Mouse (Mus musculus) C2C12 (cell line): ENCODE results near the gene Olfr711. TPM values are rescaled to one million over a fixed set of nuclear protein-coding genes. Genes with fewer than 3 reads are reported as not detected.
"Not testable (repeated sequence)": the region's sequence is repeated elsewhere in the genome, so short reads cannot be mapped to it uniquely, and the experiment has no call there.

Experiments
- H3K27me3 ChIP-seq: one replicate; pipeline ENCODE4 v1.6.1; 2011; ENCODE audit not compliant: control insufficient read depth, insufficient read depth, insufficient read length
- H3K36me3 ChIP-seq: one replicate; pipeline ENCODE4 v1.6.1; 2011; ENCODE audit not compliant: control insufficient read depth, insufficient read depth
- H3K4me3 ChIP-seq: one replicate; pipeline ENCODE4 v1.5.1; 2011; ENCODE audit warnings: mild to moderate bottlenecking, control low read depth; ENCODE audit not compliant: poor library complexity, insufficient read depth, severe bottlenecking
- H3K79me2 ChIP-seq: one replicate; pipeline ENCODE4 v1.6.1; 2011; ENCODE audit not compliant: control insufficient read depth, insufficient read depth
- H3K79me3 ChIP-seq: one replicate; pipeline ENCODE4 v1.6.1; 2011; ENCODE audit warnings: low read depth, control low read depth
- H3ac ChIP-seq: one replicate; pipeline ENCODE3; 2011; ENCODE audit warnings: low read depth; ENCODE audit not compliant: control insufficient read depth, insufficient read length
- CEBPB ChIP-seq: IDR thresholded peaks from one replicate; pipeline ENCODE4 v1.6.1; 2011; ENCODE audit warnings: low read depth, mild to moderate bottlenecking, control low read depth, moderate library complexity
- CTCF ChIP-seq: IDR thresholded peaks from one replicate; pipeline ENCODE4 v1.5.1; 2011; ENCODE audit not compliant: control insufficient read depth, insufficient read depth, insufficient read length
- FOSL1 ChIP-seq: IDR thresholded peaks from one replicate; pipeline ENCODE4 v1.8.0; 2011; ENCODE audit warnings: mild to moderate bottlenecking, low read length; ENCODE audit not compliant: poor library complexity, insufficient read depth, severe bottlenecking
- MAX ChIP-seq: IDR thresholded peaks from one replicate; pipeline ENCODE4 v1.6.1; 2011; ENCODE audit warnings: mild to moderate bottlenecking, control low read depth
- MYOD1 ChIP-seq: IDR thresholded peaks from one replicate; pipeline ENCODE4 v1.6.1; 2011; ENCODE audit warnings: low read depth; ENCODE audit not compliant: control insufficient read depth, insufficient read length
- MYOG ChIP-seq: IDR thresholded peaks from one replicate; pipeline ENCODE4 v1.6.1; 2011; ENCODE audit not compliant: control insufficient read depth, insufficient read length; ENCODE audit errors: extremely low read depth
- USF1 ChIP-seq: IDR thresholded peaks from one replicate; pipeline ENCODE4 v1.6.1; 2011; ENCODE audit warnings: low read depth, mild to moderate bottlenecking, control low read depth, moderate library complexity
- polyA plus RNA-seq: library from polyadenylated mRNA; unstranded; fragments of >200 nt; fragmentation: generic; extraction: Trizol; gene quantifications from one replicate; pipeline ENCODE4 v1.2.1, GENCODE M21; 2012; ENCODE audit warnings: missing spikeins

The Olfr711 gene
- polyA plus RNA-seq, 1 experiment, result not detected

GRCm38 (mm10) chr7:106963837-106964236, 11.4 kb downstream of the Olfr711 start, which contains the start of gene Olfr6:
TSS of gene Olfr6 (minus strand) at chr7:106963937.
- H3K4me3 ChIP-seq, result no peak within 1 kb of the TSS

GRCm38 (mm10) chr7:106948212-106948611, 27.0 kb downstream of the Olfr711 start, which contains the start of gene Olfr710:
TSS of gene Olfr710 (minus strand) at chr7:106948312.
- H3ac ChIP-seq, result no peak within 1 kb of the TSS
- TF ChIP-seq MYOG (no peak), FOSL1 (no peak)

More at GRCm38 (mm10) chr7:106963837-106964236, 11.4 kb downstream of the Olfr711 start, which contains the start of gene Olfr6:
- Histone ChIP-seq H3K79me2 (no peaks in the 10 kb centered on the region), H3K27me3 (no peaks in the 10 kb centered on the region), H3ac (no peak within 1 kb of the TSS), H3K79me3 (no peaks in the 10 kb centered on the region), H3K36me3 (no peaks in the 10 kb centered on the region)
- TF ChIP-seq MYOD1, result no peak
- no peak for TF ChIP-seq CEBPB
- no peak for TF ChIP-seq CTCF
- no peak for TF ChIP-seq MAX
- TF ChIP-seq MYOG, result no peak
- TF ChIP-seq FOSL1, result no peak
- TF ChIP-seq USF1, result no peak

GRCm38 (mm10) chr7:106932119-106932518, 43.1 kb downstream of the Olfr711 start, which contains the start of gene Olfr709-ps1:
TSS of gene Olfr709-ps1 (minus strand) at chr7:106932219.
- H3K79me3 ChIP-seq, result no peaks in the 10 kb centered on the region
- TF ChIP-seq FOSL1, result no peak
- TF ChIP-seq MAX, result no peak
- TF ChIP-seq CEBPB, result no peak
- no peak for TF ChIP-seq MYOG
- TF ChIP-seq MYOD1, result no peak
- TF ChIP-seq USF1, result no peak
- no peak for TF ChIP-seq CTCF
- no peak within 1 kb of the TSS for H3K4me3 ChIP-seq
- no peaks in the 10 kb centered on the region for H3K36me3 ChIP-seq
- H3ac ChIP-seq, result no peak within 1 kb of the TSS
- no peaks in the 10 kb centered on the region for H3K27me3 ChIP-seq
- no peaks in the 10 kb centered on the region for H3K79me2 ChIP-seq

More at GRCm38 (mm10) chr7:106948212-106948611, 27.0 kb downstream of the Olfr711 start, which contains the start of gene Olfr710:
- no peak within 1 kb of the TSS for H3K4me3 ChIP-seq
- no peaks in the 10 kb centered on the region for H3K79me3 ChIP-seq
- no peaks in the 10 kb centered on the region for H3K27me3 ChIP-seq
- H3K36me3 ChIP-seq, result no peaks in the 10 kb centered on the region
- no peaks in the 10 kb centered on the region for H3K79me2 ChIP-seq

- H3K36me3 ChIP-seq, H3K79me3 ChIP-seq, H3ac ChIP-seq, H3K4me3 ChIP-seq, H3K79me2 ChIP-seq, H3K27me3 ChIP-seq: not testable (repeated sequence)
These were observed 54.3 kb downstream of the Olfr711 start for GRCm38 (mm10) chr7:106920961-106921360.

Other genes starting within 250 kb of the Olfr711 start
- not detected for gene Olfr697, start 233.0 kb downstream of the Olfr711 start, polyA plus RNA-seq
- not detected for gene Olfr698, start 220.1 kb downstream of the Olfr711 start, polyA plus RNA-seq
- gene Olfr699, start 182.3 kb downstream of the Olfr711 start, polyA plus RNA-seq, result not detected
- gene Olfr700, start 166.6 kb downstream of the Olfr711 start, polyA plus RNA-seq, result not detected
- not detected for gene Olfr701, start 161.3 kb downstream of the Olfr711 start, polyA plus RNA-seq
- not detected for gene Olfr702, start 141.6 kb downstream of the Olfr711 start, polyA plus RNA-seq
- gene Olfr703, start 132.1 kb downstream of the Olfr711 start, polyA plus RNA-seq, result not detected
- gene Olfr704, start 112.3 kb downstream of the Olfr711 start, polyA plus RNA-seq, result not detected
- not detected for gene Olfr705, start 98.6 kb downstream of the Olfr711 start, polyA plus RNA-seq
- not detected for gene Olfr706, start 87.3 kb downstream of the Olfr711 start, polyA plus RNA-seq
- not detected for gene Olfr707, start 74.2 kb downstream of the Olfr711 start, polyA plus RNA-seq
- gene Olfr1532-ps1, start 67.5 kb downstream of the Olfr711 start, polyA plus RNA-seq, result not detected
- not detected for gene Olfr709-ps1, start 43.2 kb downstream of the Olfr711 start, polyA plus RNA-seq
- not detected for gene Olfr710, start 27.1 kb downstream of the Olfr711 start, polyA plus RNA-seq
- not detected for gene Olfr6, start 11.5 kb downstream of the Olfr711 start, polyA plus RNA-seq
- gene Olfr2, start 30.6 kb upstream of the Olfr711 start, polyA plus RNA-seq, result not detected
- not detected for gene Olfr713, start 55.7 kb upstream of the Olfr711 start, polyA plus RNA-seq
- not detected for gene Olfr714, start 95.5 kb upstream of the Olfr711 start, polyA plus RNA-seq
- gene Olfr17, start 117.8 kb upstream of the Olfr711 start, polyA plus RNA-seq, result not detected
- not detected for gene Olfr715b, start 134.9 kb upstream of the Olfr711 start, polyA plus RNA-seq
- gene Olfr715, start 155.6 kb upstream of the Olfr711 start, polyA plus RNA-seq, result not detected
- gene Olfr716, start 162.9 kb upstream of the Olfr711 start, polyA plus RNA-seq, result not detected
- not detected for gene Nlrp14, start 191.5 kb upstream of the Olfr711 start, polyA plus RNA-seq
- not detected for gene Rbmxl2, start 234.0 kb upstream of the Olfr711 start, polyA plus RNA-seq